Mouse (Mus musculus) midbrain, embryonic 15.5 days (tissue): ENCODE data around the gene Arl16. TPM values are rescaled to one million over a fixed set of nuclear protein-coding genes. Genes with fewer than 3 reads are reported as not detected.

Experiments
- ATAC-seq: fragments of 200-750 bp; cut with Nextera tagmentation; replicated peaks from 2 replicates; pipeline ENCODE4 v1.8.0; 2017; ENCODE audit warnings: moderate TSS enrichment
- H3K27ac ChIP-seq: fragments of 300-500 bp; sonication (generic); 2 replicates; pipeline ENCODE4 v1.5.1; 2015; ENCODE audit warnings: mild to moderate bottlenecking, inconsistent platforms
- H3K27me3 ChIP-seq: fragments of 300-500 bp; sonication (generic); replicated peaks from 2 replicates; pipeline ENCODE4 v1.6.1; 2015; ENCODE audit warnings: inconsistent platforms
- H3K36me3 ChIP-seq: fragments of 300-500 bp; sonication (generic); replicated peaks from 2 replicates; pipeline ENCODE4 v1.6.1; 2015; ENCODE audit warnings: inconsistent platforms
- H3K4me1 ChIP-seq: fragments of 300-500 bp; sonication (generic); 2 replicates; pipeline ENCODE4 v1.6.1; 2015; ENCODE audit warnings: inconsistent platforms
- H3K4me2 ChIP-seq: fragments of 300-500 bp; sonication (generic); 2 replicates; pipeline ENCODE4 v1.6.1; 2015; ENCODE audit warnings: inconsistent platforms, mild to moderate bottlenecking, moderate library complexity
- H3K4me3 ChIP-seq: fragments of 300-500 bp; sonication (generic); 2 replicates; pipeline ENCODE4 v1.5.1; 2015; ENCODE audit warnings: mild to moderate bottlenecking, inconsistent platforms
- H3K9ac ChIP-seq: fragments of 300-500 bp; sonication (generic); 2 replicates; pipeline ENCODE4 v1.6.1; 2015; ENCODE audit warnings: mild to moderate bottlenecking, inconsistent platforms
- H3K9me3 ChIP-seq: fragments of 300-500 bp; sonication (generic); 2 replicates; pipeline ENCODE4 v1.6.1; 2016; ENCODE audit warnings: inconsistent platforms
- WGBS: fragments of 180-500 bp; shearing (Covaris S2); methylation state at CpG from one replicate; pipeline ENCODE4 v1.1.7; 2015; ENCODE audit warnings: mixed read lengths; 5-methylcytosine and 5-hydroxymethylcytosine counted together
- polyA plus RNA-seq: library from polyadenylated mRNA; unstranded; fragments of >200 nt; fragmentation: Nextera tagmentation; extraction: Ambion mirVana; gene quantifications from 2 replicates; pipeline ENCODE4 v1.2.1, GENCODE M21; 2015

Arl16 gene
- polyA plus RNA-seq, 1 experiment from 2014 or later, result 64.1 TPM

GRCm38 (mm10) chr11:120490291-120491046 lies 23.1 kb upstream of the Arl16 start:
- peaks cover 47% of the 10 kb centered on the region for H3K4me1 ChIP-seq
- H3K27me3 ChIP-seq, result no peaks in the 10 kb centered on the region
- no peak for ATAC-seq
- H3K27ac ChIP-seq, result peak overlapping the region; percentile 70; the same call in 1 of the 2 replicates
- WGBS, result 28% methylated on average over 4 of the region's 4 CpGs
- H3K4me3 ChIP-seq, result no peak overlapping the region
- H3K9me3 ChIP-seq, result no peaks in the 10 kb centered on the region
- no peak overlapping the region for H3K9ac ChIP-seq
- H3K36me3 ChIP-seq, result peaks cover 15% of the 10 kb centered on the region
- H3K4me2 ChIP-seq, result no peak overlapping the region

DNA sequence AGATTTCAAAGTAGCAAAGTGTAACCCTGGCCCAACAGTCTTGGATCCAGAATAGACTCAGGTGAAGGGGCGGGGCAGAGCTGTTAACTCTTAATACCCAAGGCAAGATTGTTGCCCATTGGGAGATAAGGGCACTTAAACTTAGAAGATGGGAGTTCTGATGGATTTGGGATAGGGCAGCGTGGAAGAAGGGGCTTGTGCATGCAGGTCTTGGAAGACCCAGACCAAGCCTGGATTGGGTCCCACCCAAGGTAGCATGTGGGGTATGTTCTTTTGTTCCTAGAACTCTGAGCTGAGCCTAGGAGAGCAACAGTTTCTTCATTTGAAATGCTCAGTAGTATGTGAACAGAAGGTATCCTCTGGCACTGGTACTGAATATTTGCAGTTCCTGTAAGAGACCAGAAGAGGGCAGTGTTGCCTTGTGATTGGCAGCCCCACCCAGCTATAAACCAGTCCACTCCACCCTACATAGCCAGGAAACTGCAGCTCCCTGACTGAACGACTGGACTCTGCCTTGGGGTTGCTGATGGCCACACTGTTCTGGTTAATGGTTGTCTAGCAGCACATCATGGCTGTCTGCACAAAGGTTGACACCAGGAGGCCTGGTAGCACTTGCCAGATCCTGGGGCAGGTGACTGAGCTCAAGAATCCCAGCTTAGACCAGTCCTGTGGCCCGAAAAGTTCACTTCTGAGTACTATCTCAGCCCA lies 21.8 kb upstream of the Arl16 start:
- Histone ChIP-seq H3K4me1 (peaks cover 51% of the 10 kb centered on the region), H3K4me2 (no peak overlapping the region), H3K9me3 (no peaks in the 10 kb centered on the region), H3K4me3 (no peak overlapping the region), H3K27ac (no peak overlapping the region), H3K9ac (no peak overlapping the region), H3K36me3 (peaks cover 14% of the 10 kb centered on the region), H3K27me3 (no peaks in the 10 kb centered on the region)
- 62% methylated on average over 4 of the region's 4 CpGs for WGBS
- ATAC-seq, result no peak

- no peak overlapping the region for H3K4me3 ChIP-seq
- H3K27ac ChIP-seq, result no peak overlapping the region
- H3K36me3 ChIP-seq, result peaks cover 14% of the 10 kb centered on the region
- WGBS, result 78% methylated on average over 4 of the region's 4 CpGs
- no peak overlapping the region for H3K9ac ChIP-seq
- H3K27me3 ChIP-seq, result no peaks in the 10 kb centered on the region
- ATAC-seq, result no peak
- no peak overlapping the region for H3K4me2 ChIP-seq
- peaks cover 51% of the 10 kb centered on the region for H3K4me1 ChIP-seq
- H3K9me3 ChIP-seq, result no peaks in the 10 kb centered on the region
Measured at GRCm38 (mm10) chr11:120488516-120488915, 21.1 kb upstream of the Arl16 start.

DNA sequence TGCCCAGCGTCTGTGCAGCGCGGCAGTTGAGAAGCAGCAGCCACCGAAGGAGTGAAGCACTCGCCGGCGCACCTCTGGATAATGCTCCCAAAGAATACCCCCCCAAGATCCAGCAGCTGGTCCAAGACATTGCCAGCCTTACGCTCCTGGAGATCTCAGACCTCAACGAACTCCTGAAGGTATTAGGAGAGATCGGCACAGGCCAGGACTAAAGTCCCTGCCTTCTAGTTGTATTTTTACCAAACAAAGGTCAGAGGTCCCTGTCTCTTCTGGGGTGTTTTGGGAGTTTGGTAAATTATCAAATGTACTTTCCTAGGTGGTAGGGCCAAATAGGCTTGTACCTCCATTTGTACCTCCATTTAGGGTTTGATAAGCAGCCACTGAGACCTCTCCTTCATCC lies 17.8 kb upstream of the Arl16 start:
- no peak overlapping the region for H3K27ac ChIP-seq
- H3K27me3 ChIP-seq, result no peaks in the 10 kb centered on the region
- H3K36me3 ChIP-seq, result peaks cover 30% of the 10 kb centered on the region
- peak overlapping the region; percentile 93 for H3K9ac ChIP-seq
- peak overlapping the region; percentile 81 for H3K4me3 ChIP-seq
- H3K4me2 ChIP-seq, result peak overlapping the region; percentile 90
- H3K4me1 ChIP-seq, result peaks cover 24% of the 10 kb centered on the region
- H3K9me3 ChIP-seq, result no peaks in the 10 kb centered on the region
- no peak for ATAC-seq
- 10% methylated on average over 10 of the region's 10 CpGs for WGBS

DNA sequence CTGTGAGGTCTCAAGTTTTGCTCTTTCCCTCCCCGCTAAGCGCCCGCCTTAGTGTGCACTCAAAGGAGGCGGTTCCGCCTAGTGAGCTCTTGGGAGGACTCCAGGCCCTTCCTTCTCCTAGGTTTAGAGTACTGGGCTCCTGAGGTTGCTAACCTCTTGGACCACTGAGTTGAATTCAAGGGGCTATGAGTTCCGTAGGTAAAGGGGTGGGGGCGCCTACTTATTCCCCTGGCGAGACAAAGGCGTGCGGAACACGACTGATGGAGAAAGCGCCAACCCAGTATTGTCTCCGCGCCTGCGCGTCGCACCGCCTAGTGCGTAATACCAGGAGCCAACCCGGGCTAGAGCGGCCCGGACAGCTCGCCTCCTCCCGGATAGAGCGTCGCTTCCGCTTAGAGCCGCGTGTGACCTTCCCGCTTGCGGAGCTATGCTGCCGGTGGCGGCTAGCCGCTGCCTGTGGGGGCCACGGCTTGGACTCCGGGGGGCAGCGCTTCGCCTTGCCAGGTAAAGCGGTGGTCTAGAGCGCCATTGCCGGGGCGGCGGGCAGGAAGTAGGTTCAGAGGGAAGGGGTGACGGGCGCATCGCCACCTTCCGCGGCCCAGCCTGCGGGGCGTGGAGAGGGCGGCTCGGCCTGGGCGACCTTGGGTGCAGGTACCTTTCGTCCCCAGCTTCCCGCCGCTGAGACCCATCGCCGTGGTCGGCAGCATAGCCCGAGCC lies 17.0 kb upstream of the Arl16 start, which contains the start of gene Mrpl12:
Gene Mrpl12, plus strand, starts transcription at position 349 of the 717 bp plus-strand sequence.
- Histone ChIP-seq H3K4me2 (peak within 1 kb of the TSS; percentile 90), H3K4me3 (peak within 1 kb of the TSS; percentile 81), H3K36me3 (peaks cover 36% of the 10 kb centered on the region), H3K9me3 (no peaks in the 10 kb centered on the region), H3K9ac (peak within 1 kb of the TSS; percentile 93), H3K4me1 (peaks cover 22% of the 10 kb centered on the region), H3K27ac (peak within 1 kb of the TSS; percentile 87), H3K27me3 (no peaks in the 10 kb centered on the region)
- under 1% methylated on average over 60 of the region's 60 CpGs for WGBS
- peak; percentile 95 for ATAC-seq

GRCm38 (mm10) chr11:120483448-120483934 lies 16.1 kb upstream of the Arl16 start:
- H3K36me3 ChIP-seq, result peaks cover 43% of the 10 kb centered on the region

GRCm38 (mm10) chr11:120472052-120472451 lies 4.6 kb upstream of the Arl16 start:
- no peak for ATAC-seq
- WGBS, result 93% methylated on average over 6 of the region's 6 CpGs
- peaks cover 19% of the 10 kb centered on the region for H3K4me1 ChIP-seq
- H3K4me3 ChIP-seq, result no peak overlapping the region
- no peak overlapping the region for H3K9ac ChIP-seq
- peaks cover 70% of the 10 kb centered on the region for H3K36me3 ChIP-seq
- H3K27ac ChIP-seq, result no peak overlapping the region
- H3K9me3 ChIP-seq, result no peaks in the 10 kb centered on the region
- no peak overlapping the region for H3K4me2 ChIP-seq
- no peaks in the 10 kb centered on the region for H3K27me3 ChIP-seq

More at GRCm38 (mm10) chr11:120483448-120483934, 16.1 kb upstream of the Arl16 start:
- Histone ChIP-seq H3K9me3 (no peaks in the 10 kb centered on the region), H3K9ac (peak overlapping the region; percentile 75; the same call in 1 of the 2 replicates), H3K27ac (peak overlapping the region; percentile 87), H3K4me3 (peak overlapping the region; percentile 81), H3K4me2 (peak overlapping the region; percentile 90), H3K4me1 (peaks cover 21% of the 10 kb centered on the region), H3K27me3 (no peaks in the 10 kb centered on the region)
- WGBS, result 92% methylated on average over 7 of the region's 7 CpGs
- 0 out of 2 replicates have a peak, but pooled peaks have one; percentile 13 for ATAC-seq

- Histone ChIP-seq H3K4me1 (peaks cover 35% of the 10 kb centered on the region), H3K36me3 (peaks cover 33% of the 10 kb centered on the region), H3K27me3 (no peaks in the 10 kb centered on the region), H3K27ac (peak overlapping the region; percentile 73), H3K9ac (peak overlapping the region; percentile 79), H3K4me3 (peak overlapping the region; percentile 78), H3K9me3 (no peaks in the 10 kb centered on the region), H3K4me2 (peak overlapping the region; percentile 85)
- WGBS, result under 1% methylated on average over 33 of the region's 33 CpGs
- ATAC-seq, result no peak
Measured at GRCm38 (mm10) chr11:120467736-120468092, 307 bp upstream of the Arl16 start.

DNA sequence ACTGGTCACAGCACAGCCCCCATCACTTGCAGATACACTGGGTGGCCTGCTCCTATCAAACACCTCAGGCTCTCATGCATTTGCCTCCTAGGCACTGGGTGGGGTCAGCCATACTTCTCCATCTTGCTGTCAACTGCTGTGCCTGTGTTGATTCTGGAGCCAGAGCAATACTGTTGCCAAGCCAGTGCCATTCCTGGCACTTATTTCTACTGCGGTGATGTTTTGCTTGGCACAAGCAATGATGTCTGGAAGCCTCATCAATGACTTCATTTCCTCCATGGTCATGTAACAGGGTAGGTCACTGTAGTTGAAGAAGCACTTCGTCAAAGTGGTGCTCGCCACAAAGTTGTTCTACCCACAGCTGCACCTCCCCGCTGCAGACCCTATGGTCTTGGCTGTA lies 1.9 kb downstream of the Arl16 start:
- Histone ChIP-seq H3K9ac (no peak overlapping the region), H3K27me3 (no peaks in the 10 kb centered on the region), H3K4me3 (no peak overlapping the region), H3K4me2 (no peak overlapping the region), H3K4me1 (peaks cover 35% of the 10 kb centered on the region), H3K27ac (no peak overlapping the region), H3K36me3 (peaks cover 31% of the 10 kb centered on the region), H3K9me3 (no peaks in the 10 kb centered on the region)
- no peak for ATAC-seq
- 95% methylated on average over 4 of the region's 4 CpGs for WGBS

- Histone ChIP-seq H3K4me3 (no peak overlapping the region), H3K36me3 (peaks cover 20% of the 10 kb centered on the region; the same call in 1 of the 2 replicates), H3K27me3 (no peaks in the 10 kb centered on the region), H3K4me1 (peaks cover 34% of the 10 kb centered on the region), H3K9ac (no peak overlapping the region), H3K9me3 (no peaks in the 10 kb centered on the region), H3K27ac (no peak overlapping the region), H3K4me2 (no peak overlapping the region)
- WGBS, result 81% methylated on average over 5 of the region's 5 CpGs
- no peak for ATAC-seq
Measured at GRCm38 (mm10) chr11:120464365-120464764, 3.0 kb downstream of the Arl16 start.

DNA sequence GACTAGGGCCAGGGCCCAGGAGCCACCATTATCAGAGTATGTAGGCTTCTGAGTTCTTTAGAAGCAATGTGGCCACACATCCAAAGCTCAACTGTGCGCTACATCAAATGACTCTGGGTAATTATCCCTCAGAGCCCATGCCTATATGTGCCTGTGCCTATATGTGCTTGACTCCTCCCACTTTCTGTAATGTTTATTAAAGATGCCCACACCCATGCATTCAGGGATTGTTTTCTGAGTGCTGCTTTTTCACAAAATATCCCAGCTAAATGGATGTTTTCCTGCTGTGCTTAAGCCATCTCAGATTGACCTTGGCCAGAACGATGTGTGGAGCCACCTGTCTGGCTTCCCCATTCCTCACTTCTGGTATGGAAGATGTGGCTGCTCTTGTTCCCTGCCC lies 3.9 kb downstream of the Arl16 start:
- H3K27ac ChIP-seq, result no peak overlapping the region
- H3K9ac ChIP-seq, result no peak overlapping the region
- no peaks in the 10 kb centered on the region for H3K27me3 ChIP-seq
- H3K4me3 ChIP-seq, result no peak overlapping the region
- peaks cover 34% of the 10 kb centered on the region for H3K4me1 ChIP-seq
- no peaks in the 10 kb centered on the region for H3K9me3 ChIP-seq
- ATAC-seq, result no peak
- peaks cover 20% of the 10 kb centered on the region; the same call in 1 of the 2 replicates for H3K36me3 ChIP-seq
- no peak overlapping the region for H3K4me2 ChIP-seq
- WGBS, result 89% methylated on average over 2 of the region's 2 CpGs
